Mouse (Mus musculus): ENCODE measurements around the gene Amhr2. TPM values are rescaled to one million over a fixed set of nuclear protein-coding genes. Genes with fewer than 3 reads are reported as not detected.

The Amhr2 gene
- polyA plus RNA-seq (2016; fragmentation: Nextera tagmentation; extraction: Ambion mirVana) = 0.38 and 0.71 TPM in 2 replicates

DNA sequence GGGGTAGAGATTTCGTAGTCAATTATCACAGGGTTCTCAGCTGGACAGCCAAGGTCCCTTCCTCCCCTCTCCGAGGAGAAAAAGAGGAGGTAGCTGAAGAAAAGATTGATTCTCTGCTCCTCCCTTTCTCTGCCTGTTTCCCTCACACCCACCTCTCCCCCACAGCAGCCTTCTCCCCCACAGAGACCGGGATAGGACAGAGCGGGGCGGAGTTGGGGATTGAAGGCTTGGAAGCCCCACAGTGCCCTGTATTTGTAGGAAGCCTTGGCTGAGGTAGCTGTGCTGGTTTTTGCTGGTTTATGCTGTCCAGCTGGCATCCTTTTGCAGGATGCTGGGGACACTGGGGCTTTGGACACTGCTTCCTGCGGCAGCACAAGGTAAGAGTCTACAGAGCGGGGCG, at the start of gene Amhr2:
TSS of gene Amhr2 (plus strand) at position 222 of the 400 bp plus-strand sequence.
- Histone ChIP-seq H3K4me2 (no peak within 1 kb of the TSS), H3K4me1 (replicated peaks) (peaks cover 16% of the 10 kb centered on the region), H3K9me3 (replicated peaks) (no peaks in the 10 kb centered on the region), H3K4me3 (no peak within 1 kb of the TSS), H3K36me3 (no peaks in the 10 kb centered on the region), H3K27ac (ENCODE audit: poor library complexity, severe bottlenecking) (no peak within 1 kb of the TSS), H3K9ac (no peak within 1 kb of the TSS), H3K27me3 (replicated peaks) (no peaks in the 10 kb centered on the region)
- 55% methylated on average over 8 of the region's 8 CpGs for WGBS
- ATAC-seq (ENCODE audit: insufficient number of reproducible peaks, low FRiP score) = no peak

DNA sequence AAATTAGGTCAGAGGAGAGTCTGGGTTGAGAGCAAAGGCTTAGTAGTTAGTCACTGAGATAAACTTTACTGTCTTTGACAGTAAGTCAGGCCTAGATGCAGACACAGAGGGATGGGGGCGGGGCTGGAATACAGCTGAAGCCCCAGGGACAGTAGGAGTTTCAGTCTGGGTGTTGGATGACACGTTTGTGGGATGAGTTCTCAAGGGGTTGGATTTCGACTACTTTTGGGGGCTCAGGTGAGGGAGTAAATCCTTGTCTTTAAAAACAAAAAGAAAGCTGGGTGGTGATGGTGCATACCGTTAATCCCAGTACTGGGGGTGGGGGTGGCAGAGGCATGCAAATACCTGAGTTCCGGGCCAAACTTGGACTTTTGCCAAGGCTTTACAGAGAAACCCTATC, 46.5 kb upstream of the Amhr2 start:
- peak overlapping the region; percentile 19; the same call in 1 of the 2 replicates for H3K9ac ChIP-seq
- H3K27ac ChIP-seq (ENCODE audit: poor library complexity, severe bottlenecking) = no peak overlapping the region
- peak overlapping the region; percentile 58 for H3K4me3 ChIP-seq
- peak overlapping the region; percentile 72 for H3K4me2 ChIP-seq
- no peaks in the 10 kb centered on the region for H3K9me3 ChIP-seq (replicated peaks)
- H3K27me3 ChIP-seq (replicated peaks) = no peaks in the 10 kb centered on the region
- peaks cover 38% of the 10 kb centered on the region for H3K4me1 ChIP-seq (replicated peaks)
- ATAC-seq (ENCODE audit: insufficient number of reproducible peaks, low FRiP score) = no peak
- WGBS = 19% methylated on average over 5 of the region's 5 CpGs
- H3K36me3 ChIP-seq = no peaks in the 10 kb centered on the region

GRCm38 (mm10) chr15:102399229-102400221, 45.6 kb upstream of the Amhr2 start:
- Histone ChIP-seq H3K9ac (peak overlapping the region; percentile 69), H3K4me2 (peak overlapping the region; percentile 72), H3K9me3 (replicated peaks) (no peaks in the 10 kb centered on the region), H3K4me3 (peak overlapping the region; percentile 58), H3K27ac (ENCODE audit: poor library complexity, severe bottlenecking) (peak overlapping the region; percentile 92), H3K36me3 (no peaks in the 10 kb centered on the region), H3K27me3 (replicated peaks) (no peaks in the 10 kb centered on the region), H3K4me1 (replicated peaks) (peaks cover 32% of the 10 kb centered on the region)
- peak; percentile 88 for ATAC-seq (ENCODE audit: insufficient number of reproducible peaks, low FRiP score)
- 3% methylated on average over 34 of the region's 34 CpGs for WGBS

- Histone ChIP-seq H3K4me1 (replicated peaks) (peaks cover 23% of the 10 kb centered on the region), H3K4me2 (peak overlapping the region; percentile 72; the same call in 1 of the 2 replicates), H3K4me3 (no peak overlapping the region), H3K27me3 (replicated peaks) (no peaks in the 10 kb centered on the region), H3K9me3 (replicated peaks) (no peaks in the 10 kb centered on the region), H3K9ac (no peak overlapping the region), H3K27ac (ENCODE audit: poor library complexity, severe bottlenecking) (peak overlapping the region; percentile 92; the same call in 1 of the 2 replicates), H3K36me3 (no peaks in the 10 kb centered on the region)
- 74% methylated on average over 10 of the region's 10 CpGs for WGBS
- ATAC-seq (ENCODE audit: insufficient number of reproducible peaks, low FRiP score) = no peak
These were observed 44.6 kb upstream of the Amhr2 start for GRCm38 (mm10) chr15:102400476-102401045.

GRCm38 (mm10) chr15:102401278-102401677, 43.9 kb upstream of the Amhr2 start:
- WGBS = 47% methylated on average over 2 of the region's 2 CpGs
- H3K4me3 ChIP-seq = no peak overlapping the region
- H3K27ac ChIP-seq (ENCODE audit: poor library complexity, severe bottlenecking) = peak overlapping the region; percentile 36; the same call in 1 of the 2 replicates
- no peaks in the 10 kb centered on the region for H3K9me3 ChIP-seq (replicated peaks)
- H3K27me3 ChIP-seq (replicated peaks) = no peaks in the 10 kb centered on the region
- H3K9ac ChIP-seq = no peak overlapping the region
- H3K4me1 ChIP-seq (replicated peaks) = peaks cover 23% of the 10 kb centered on the region
- no peak overlapping the region for H3K4me2 ChIP-seq
- H3K36me3 ChIP-seq = no peaks in the 10 kb centered on the region
- ATAC-seq (ENCODE audit: insufficient number of reproducible peaks, low FRiP score) = no peak

- Histone ChIP-seq H3K27ac (ENCODE audit: poor library complexity, severe bottlenecking) (no peak overlapping the region), H3K27me3 (replicated peaks) (no peaks in the 10 kb centered on the region), H3K9ac (no peak overlapping the region), H3K4me1 (replicated peaks) (peaks cover 25% of the 10 kb centered on the region), H3K4me2 (no peak overlapping the region), H3K9me3 (replicated peaks) (no peaks in the 10 kb centered on the region), H3K36me3 (no peaks in the 10 kb centered on the region), H3K4me3 (no peak overlapping the region)
- WGBS = 97% methylated on average over 3 of the region's 3 CpGs
- ATAC-seq (ENCODE audit: insufficient number of reproducible peaks, low FRiP score) = no peak
These were observed 43.0 kb upstream of the Amhr2 start for GRCm38 (mm10) chr15:102402210-102402609.

GRCm38 (mm10) chr15:102404608-102405488, 40.3 kb upstream of the Amhr2 start:
- WGBS = 17% methylated on average over 34 of the region's 34 CpGs
- peak; percentile 40 for ATAC-seq (ENCODE audit: insufficient number of reproducible peaks, low FRiP score)
- Histone ChIP-seq H3K36me3 (peaks cover 23% of the 10 kb centered on the region), H3K9me3 (replicated peaks) (no peaks in the 10 kb centered on the region), H3K27ac (ENCODE audit: poor library complexity, severe bottlenecking) (peak overlapping the region; percentile 100), H3K4me2 (peak overlapping the region; percentile 71), H3K4me1 (replicated peaks) (peaks cover 38% of the 10 kb centered on the region), H3K4me3 (peak overlapping the region; percentile 58), H3K9ac (peak overlapping the region; percentile 78), H3K27me3 (replicated peaks) (no peaks in the 10 kb centered on the region)

GRCm38 (mm10) chr15:102405489-102406195, 39.5 kb upstream of the Amhr2 start, which contains the start of gene Sp1:
TSS of gene Sp1 (plus strand) at chr15:102406143.
- peak; percentile 95 for ATAC-seq (ENCODE audit: insufficient number of reproducible peaks, low FRiP score)
- peaks cover 31% of the 10 kb centered on the region for H3K36me3 ChIP-seq
- H3K27me3 ChIP-seq (replicated peaks) = no peaks in the 10 kb centered on the region
- peak within 1 kb of the TSS; percentile 71 for H3K4me2 ChIP-seq
- WGBS = under 1% methylated on average over 38 of the region's 38 CpGs
- no peaks in the 10 kb centered on the region; the same call in 1 of the 2 replicates for H3K9me3 ChIP-seq (replicated peaks)
- H3K9ac ChIP-seq = peak within 1 kb of the TSS; percentile 95
- peak within 1 kb of the TSS; percentile 100 for H3K27ac ChIP-seq (ENCODE audit: poor library complexity, severe bottlenecking)
- H3K4me1 ChIP-seq (replicated peaks) = peaks cover 39% of the 10 kb centered on the region
- H3K4me3 ChIP-seq = peak within 1 kb of the TSS; percentile 87

GRCm38 (mm10) chr15:102406196-102406911, 38.8 kb upstream of the Amhr2 start:
- Histone ChIP-seq H3K36me3 (peaks cover 32% of the 10 kb centered on the region), H3K4me2 (peak overlapping the region; percentile 60), H3K9me3 (replicated peaks) (no peaks in the 10 kb centered on the region; the same call in 1 of the 2 replicates), H3K9ac (peak overlapping the region; percentile 95), H3K4me3 (peak overlapping the region; percentile 87), H3K4me1 (replicated peaks) (peaks cover 38% of the 10 kb centered on the region), H3K27me3 (replicated peaks) (no peaks in the 10 kb centered on the region), H3K27ac (ENCODE audit: poor library complexity, severe bottlenecking) (peak overlapping the region; percentile 99)
- peak; percentile 94 for ATAC-seq (ENCODE audit: insufficient number of reproducible peaks, low FRiP score)
- WGBS = under 1% methylated on average over 39 of the region's 69 CpGs

All from heart, embryonic 12.5 days (tissue).